Mouse (Mus musculus) cerebellum, adult 2 months (tissue): ENCODE measurements around the gene Sh2d5. TPM values are rescaled to one million over a fixed set of nuclear protein-coding genes. Genes with fewer than 3 reads are reported as not detected.
A peak's percentile ranks its signal among the peaks of the same experiment; 100 is the strongest.

ENCODE experiments used
- DNase-seq, 2 experiments: peaks; one replicate each; pipeline ENCODE4 v3.0.0; 2021
- H3K27ac ChIP-seq: fragments of 200-500 bp; 2 replicates; pipeline ENCODE4 v1.5.1; 2012; ENCODE audit warnings: low read length, control low read depth, inconsistent platforms; ENCODE audit not compliant: insufficient read depth
- H3K27me3 ChIP-seq: fragments of 200-500 bp; 2 replicates; pipeline ENCODE4 v1.6.1; 2012; ENCODE audit warnings: inconsistent platforms, mild to moderate bottlenecking, low read length, moderate library complexity; ENCODE audit not compliant: control insufficient read depth, insufficient read depth
- H3K4me1 ChIP-seq: fragments of 200-500 bp; 2 replicates; pipeline ENCODE4 v1.6.1; 2011; ENCODE audit warnings: low read length; ENCODE audit not compliant: control insufficient read depth, insufficient read depth
- H3K4me3 ChIP-seq: fragments of 200-500 bp; replicated peaks from 2 replicates; pipeline ENCODE3; 2011; ENCODE audit warnings: mild to moderate bottlenecking, low read depth, low read length, control low read depth; ENCODE audit not compliant: insufficient read depth
- CTCF ChIP-seq: fragments of 200-500 bp; IDR thresholded peaks from 2 replicates; pipeline ENCODE4 v1.5.1; 2011; ENCODE audit warnings: low read depth, mild to moderate bottlenecking, control low read depth, low read length, moderate library complexity, borderline replicate concordance; ENCODE audit not compliant: insufficient read depth
- POLR2A ChIP-seq: fragments of 200-500 bp; IDR thresholded peaks from 2 replicates; pipeline ENCODE4 v1.6.1; 2011; ENCODE audit warnings: low read length, control low read depth, borderline replicate concordance; ENCODE audit not compliant: insufficient read depth
- WGBS: fragments of 180-500 bp; shearing (Covaris S2); methylation state at CpG from one replicate; pipeline ENCODE4 v1.1.7; 2018; 5-methylcytosine and 5-hydroxymethylcytosine counted together
- polyA plus RNA-seq: library from polyadenylated mRNA; depleted of rRNA; stranded (reverse); fragments of >200 nt; gene quantifications from 2 replicates; pipeline ENCODE4 v1.2.3, GENCODE M21; 2012

Sh2d5 gene
- polyA plus RNA-seq, 1 experiment: 38.9 TPM

DNA sequence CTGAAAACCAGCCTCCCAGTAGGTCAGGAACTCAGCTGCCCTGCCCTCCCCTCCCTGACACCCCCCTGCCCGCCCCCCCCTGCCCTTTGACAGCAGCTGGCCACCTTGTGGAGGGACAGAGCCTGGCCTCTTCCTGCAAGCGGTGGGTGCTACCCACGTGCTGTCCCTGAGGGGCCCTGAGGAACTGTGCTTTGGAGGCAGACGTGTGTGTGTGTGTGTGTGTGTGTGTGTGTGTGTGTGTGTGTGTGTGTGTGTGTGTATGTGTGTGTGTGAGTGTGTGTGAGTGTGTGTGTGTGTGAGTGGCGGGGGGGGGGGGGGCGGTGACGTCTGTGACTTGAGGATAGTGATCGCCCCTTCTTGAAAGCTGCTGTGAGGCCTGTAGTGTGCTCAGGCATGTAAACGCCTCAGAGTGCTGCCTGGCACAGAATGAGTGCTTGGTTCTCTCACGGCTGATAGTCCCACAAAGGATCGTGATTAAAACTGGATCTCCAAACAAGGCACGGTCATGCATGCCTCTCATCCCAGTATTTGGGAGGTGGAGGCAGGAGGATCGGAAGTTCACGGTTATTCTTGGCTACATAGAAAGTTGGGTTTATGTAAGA lies 43.8 kb downstream of the Sh2d5 start:
- Histone ChIP-seq H3K27me3 (no peaks in the 10 kb centered on the region), H3K4me1 (no peaks in the 10 kb centered on the region), H3K4me3 (no peak overlapping the region), H3K27ac (no peak overlapping the region)
- DNase-seq: no peak
- TF ChIP-seq CTCF (no peak), POLR2A (no peak)
- 60% methylated on average over 9 of the region's 14 CpGs for WGBS

DNA sequence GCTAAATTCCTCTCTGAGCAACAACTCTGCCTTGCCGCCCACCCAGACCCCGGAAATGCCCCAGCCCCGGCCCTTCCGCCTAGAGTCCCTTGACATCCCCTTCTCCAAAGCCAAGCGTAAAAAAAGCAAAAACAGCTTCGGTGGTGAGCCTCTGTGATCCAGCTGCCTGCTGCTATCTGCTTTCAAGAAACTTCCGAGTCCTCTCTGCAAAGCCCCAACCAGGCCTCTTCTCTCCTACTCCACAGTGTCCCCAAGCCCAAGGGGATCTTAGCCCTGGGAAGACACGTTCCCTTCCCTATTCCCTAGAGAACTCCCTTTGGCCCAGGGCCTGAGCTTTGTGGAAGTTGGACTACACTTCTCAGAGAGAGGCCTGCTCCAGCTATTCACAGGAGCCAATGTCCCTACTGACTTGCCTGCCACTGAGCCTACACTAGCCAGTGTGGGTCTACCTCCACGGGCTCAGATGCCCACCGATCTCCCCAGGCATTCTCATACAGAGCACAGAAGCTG lies 51.1 kb downstream of the Sh2d5 start:
- TF ChIP-seq POLR2A (no peak), CTCF (no peak)
- H3K27me3 ChIP-seq: no peaks in the 10 kb centered on the region
- WGBS: 71% methylated on average over 10 of the region's 10 CpGs
- DNase-seq: no peak
- H3K27ac ChIP-seq: no peak overlapping the region
- no peak overlapping the region for H3K4me3 ChIP-seq
- peaks cover 3% of the 10 kb centered on the region for H3K4me1 ChIP-seq

- no peak for TF ChIP-seq CTCF
- no peak for TF ChIP-seq POLR2A
- DNase-seq: no peak
- H3K27ac ChIP-seq: no peak overlapping the region
Measured at GRCm38 (mm10) chr4:138303011-138303410, 52.8 kb downstream of the Sh2d5 start.

DNA sequence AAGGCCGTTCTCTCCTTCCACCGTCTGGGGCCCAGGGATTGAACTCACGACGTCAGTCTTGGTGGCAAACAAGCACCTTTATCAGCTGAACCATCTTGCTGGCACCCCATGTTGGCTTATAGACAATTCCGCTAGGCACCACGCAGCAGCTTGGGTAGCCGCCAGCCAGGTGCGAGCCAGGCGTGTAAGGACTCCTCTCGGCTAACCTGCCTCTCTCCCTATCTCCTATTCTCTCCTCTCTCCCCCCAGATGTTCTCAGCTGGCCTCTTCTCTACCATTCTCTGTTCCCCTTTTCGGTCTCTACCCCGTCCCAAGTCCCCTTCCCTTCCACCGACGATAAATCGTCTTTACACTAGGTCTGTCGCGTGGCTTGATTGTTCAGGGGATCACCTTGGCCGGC lies 53.5 kb downstream of the Sh2d5 start:
- TF ChIP-seq CTCF (no peak), POLR2A (no peak)
- DNase-seq: no peak
- H3K27ac ChIP-seq: no peak overlapping the region
- peaks cover 6% of the 10 kb centered on the region for H3K4me1 ChIP-seq
- 11% methylated on average over 18 of the region's 18 CpGs for WGBS
- no peaks in the 10 kb centered on the region for H3K27me3 ChIP-seq
- H3K4me3 ChIP-seq: peak overlapping the region; percentile 73

More at GRCm38 (mm10) chr4:138303011-138303410, 52.8 kb downstream of the Sh2d5 start:
- Histone ChIP-seq H3K27me3 (no peaks in the 10 kb centered on the region), H3K4me1 (peaks cover 6% of the 10 kb centered on the region), H3K4me3 (no peak overlapping the region)
- 96% methylated on average over 3 of the region's 3 CpGs for WGBS

DNA sequence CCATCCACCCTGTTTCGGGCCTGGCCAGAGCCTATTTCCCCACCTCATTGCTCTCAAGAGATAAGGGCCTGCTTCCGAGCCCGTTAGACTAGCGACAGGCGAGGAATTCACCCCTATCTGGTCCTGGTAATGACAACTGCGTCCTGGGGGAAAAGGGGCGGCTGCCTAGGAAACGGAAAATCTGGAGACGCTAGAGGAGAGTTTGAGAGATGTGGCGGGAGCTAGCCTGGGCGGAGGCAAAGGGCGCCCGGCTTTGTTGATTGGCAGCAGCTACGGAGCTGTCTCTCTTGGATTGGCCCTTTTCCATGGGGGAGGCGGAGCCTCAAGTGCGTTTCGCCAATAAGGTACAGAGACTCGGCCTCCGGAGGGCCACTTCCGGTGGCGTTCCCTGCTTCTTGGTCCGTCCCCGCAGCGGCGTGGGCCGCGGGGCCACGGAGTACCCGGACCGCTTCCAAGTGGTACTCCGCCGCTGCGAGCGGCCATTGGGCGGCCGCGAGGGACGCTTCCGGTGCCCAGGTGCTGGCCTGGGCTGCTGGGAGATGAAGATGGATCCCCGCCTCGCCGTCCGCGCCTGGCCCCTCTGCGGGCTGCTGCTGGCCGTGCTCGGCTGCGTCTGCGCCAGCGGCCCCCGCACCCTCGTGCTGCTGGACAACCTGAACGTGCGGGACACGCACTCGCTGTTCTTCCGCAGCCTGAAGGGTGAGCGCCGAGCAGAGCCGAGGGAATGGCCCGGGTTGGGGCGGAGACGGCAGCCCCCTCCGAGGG lies 54.3 kb downstream of the Sh2d5 start, which contains the start of gene Ddost:
Gene Ddost (plus strand): TSS at position 391 of the 765 bp plus-strand sequence.
- DNase-seq: peak; percentile 99 to 100
- Histone ChIP-seq H3K27ac (peak within 1 kb of the TSS; percentile 56; the same call in 1 of the 2 replicates), H3K27me3 (no peaks in the 10 kb centered on the region), H3K4me1 (peaks cover 6% of the 10 kb centered on the region), H3K4me3 (peak within 1 kb of the TSS; percentile 73)
- TF ChIP-seq POLR2A (peak; percentile 86), CTCF (no peak)
- WGBS: under 1% methylated on average over 64 of the region's 64 CpGs

GRCm38 (mm10) chr4:138307025-138307424 lies 56.8 kb downstream of the Sh2d5 start:
- WGBS: 65% methylated on average over 3 of the region's 3 CpGs
- TF ChIP-seq POLR2A (no peak), CTCF (no peak)
- Histone ChIP-seq H3K27me3 (no peaks in the 10 kb centered on the region), H3K27ac (no peak overlapping the region), H3K4me3 (no peak overlapping the region), H3K4me1 (peaks cover 6% of the 10 kb centered on the region)
- no peak for DNase-seq

DNA sequence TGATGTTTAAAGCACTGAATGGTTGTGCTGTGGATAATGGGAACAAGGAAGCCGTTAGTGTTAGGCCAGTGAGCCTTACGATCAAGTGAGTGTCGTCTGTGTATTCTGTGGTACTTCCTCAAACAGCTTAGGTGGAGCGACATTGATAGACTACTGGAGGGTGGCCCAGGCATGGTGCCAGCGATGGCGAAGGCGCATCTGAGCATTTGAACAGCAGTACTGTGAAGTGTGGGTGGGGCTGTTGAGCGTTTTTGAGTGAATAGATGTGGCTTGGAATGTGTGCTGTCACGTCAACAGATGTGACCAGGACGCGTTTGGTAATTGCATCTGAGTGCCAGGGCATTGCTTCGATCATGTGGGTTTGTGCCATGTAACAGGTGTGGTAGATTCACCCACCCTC lies 57.5 kb downstream of the Sh2d5 start:
- H3K4me3 ChIP-seq: no peak overlapping the region
- WGBS: 69% methylated on average over 12 of the region's 12 CpGs
- H3K27ac ChIP-seq: no peak overlapping the region
- H3K4me1 ChIP-seq: peaks cover 6% of the 10 kb centered on the region
- H3K27me3 ChIP-seq: no peaks in the 10 kb centered on the region
- DNase-seq: no peak
- TF ChIP-seq CTCF (no peak), POLR2A (no peak)
